Mouse (Mus musculus): ENCODE measurements at regions not wholly inside any gene's neighbourhood (a gene's known extent, or its start where the extent isn't known, plus 50 kb on each side); places are given as distances from the start of the nearest gene placed in this dataset.

GRCm38 (mm10) chr6:67105386-67105785 lies 68.1 kb upstream of the Gadd45a start:
- TF ChIP-seq CTCF (IDR thresholded peaks at IDR 0.05; ENCODE audit: borderline replicate concordance, insufficient read depth, low read length), result no peak
- no peak for TF ChIP-seq POLR2A (IDR thresholded peaks at IDR 0.05; ENCODE audit: low read depth, low read length)

All from embryonic fibroblast, embryonic 13.5 days (primary cell).